Mouse (Mus musculus): ENCODE measurements around the gene Tmc5. TPM values are rescaled to one million over a fixed set of nuclear protein-coding genes. Genes with fewer than 3 reads are reported as not detected.

The Tmc5 gene
- polyA plus RNA-seq, 1 experiment from 2014 or later = 0.22 TPM

DNA sequence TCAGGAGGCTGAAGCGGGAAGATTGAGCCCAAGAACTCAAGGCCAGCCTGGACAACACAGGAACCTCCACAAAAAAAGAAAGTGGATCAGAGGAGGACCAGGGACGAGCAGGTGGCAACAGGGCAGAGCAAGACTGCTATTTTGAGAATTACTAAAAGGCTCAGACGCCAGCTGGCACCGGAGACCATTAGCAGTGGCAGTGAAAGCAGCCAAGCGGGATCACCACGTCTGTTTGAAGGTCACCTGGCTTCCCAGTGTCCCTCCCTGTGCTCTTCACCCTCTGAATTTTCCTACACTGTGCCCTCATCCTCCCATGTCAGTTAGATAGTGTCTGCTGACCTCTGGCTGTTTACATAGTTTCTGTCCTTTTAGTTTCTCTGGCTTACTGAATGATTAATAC is 11.2 kb upstream of the Tmc5 start:
- H3K27me3 ChIP-seq = no peaks in the 10 kb centered on the region
- 75% methylated on average over 6 of the region's 6 CpGs for WGBS
- no peak overlapping the region for H3K9ac ChIP-seq (replicated peaks)
- H3K27ac ChIP-seq = no peak overlapping the region
- no peak overlapping the region for H3K4me3 ChIP-seq (replicated peaks)
- no peak for ATAC-seq
- no peaks in the 10 kb centered on the region for H3K36me3 ChIP-seq
- H3K4me1 ChIP-seq (replicated peaks) = peaks cover 26% of the 10 kb centered on the region
- no peak overlapping the region for H3K4me2 ChIP-seq (replicated peaks)
- peaks cover 4% of the 10 kb centered on the region; the same call in 1 of the 2 replicates for H3K9me3 ChIP-seq

DNA sequence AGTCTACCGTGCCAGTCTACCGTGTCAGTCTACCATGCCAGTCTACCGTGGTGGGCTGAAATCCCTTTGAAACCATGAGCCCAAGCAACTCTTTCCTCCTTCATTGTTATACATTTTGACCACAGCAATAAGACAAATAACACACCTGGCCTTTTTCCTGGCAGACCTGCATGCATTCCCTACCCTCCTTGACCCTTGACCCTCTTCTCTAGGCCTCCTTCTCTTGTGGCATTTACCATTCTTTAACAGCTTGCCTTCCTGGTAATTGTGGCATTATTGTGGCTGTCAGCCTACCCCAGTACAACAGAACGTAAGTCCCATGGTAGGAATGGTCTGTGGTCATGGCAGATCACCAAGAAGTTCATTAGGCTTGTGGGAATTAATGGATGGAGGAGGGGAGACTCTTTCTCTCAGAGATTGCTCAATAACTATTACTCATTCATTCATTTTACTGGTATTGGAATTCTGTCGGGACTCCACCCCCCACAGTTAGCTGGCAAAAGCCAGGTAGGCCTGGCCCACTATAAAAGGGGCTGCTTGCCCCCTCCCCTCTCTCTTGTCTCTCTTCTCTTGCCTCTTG is 6.3 kb upstream of the Tmc5 start:
- Histone ChIP-seq H3K9me3 (peaks cover 4% of the 10 kb centered on the region; the same call in 1 of the 2 replicates), H3K4me3 (replicated peaks) (no peak overlapping the region), H3K27me3 (no peaks in the 10 kb centered on the region), H3K4me2 (replicated peaks) (no peak overlapping the region), H3K36me3 (no peaks in the 10 kb centered on the region), H3K9ac (replicated peaks) (no peak overlapping the region), H3K27ac (no peak overlapping the region), H3K4me1 (replicated peaks) (peaks cover 36% of the 10 kb centered on the region)
- WGBS = 90% methylated on average over 5 of the region's 5 CpGs
- ATAC-seq = no peak

DNA sequence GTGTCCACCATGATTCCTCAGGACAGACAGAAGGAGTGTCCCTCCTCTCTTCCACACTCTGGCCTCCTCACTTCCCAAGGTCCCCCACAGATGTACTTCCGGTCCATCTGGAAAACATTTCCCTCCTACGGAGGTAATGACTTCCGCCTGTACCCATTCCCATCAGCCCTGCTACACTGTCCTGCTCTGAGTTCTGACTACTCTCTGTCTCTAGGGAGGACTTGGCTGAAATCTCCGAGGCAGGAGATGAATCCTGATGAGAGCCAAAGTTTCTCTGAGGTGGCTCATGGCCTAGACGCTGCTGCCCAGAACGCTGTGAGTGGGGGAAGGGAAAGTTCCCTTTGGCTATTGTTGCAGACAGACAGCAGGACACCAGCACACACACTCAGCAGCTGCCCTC is 5.0 kb upstream of the Tmc5 start:
- peaks cover 40% of the 10 kb centered on the region for H3K4me1 ChIP-seq (replicated peaks)
- no peak overlapping the region for H3K9ac ChIP-seq (replicated peaks)
- H3K9me3 ChIP-seq = no peaks in the 10 kb centered on the region
- H3K4me2 ChIP-seq (replicated peaks) = no peak overlapping the region
- H3K36me3 ChIP-seq = no peaks in the 10 kb centered on the region
- ATAC-seq = no peak
- WGBS = 44% methylated on average over 6 of the region's 6 CpGs
- H3K27ac ChIP-seq = peak overlapping the region; percentile 86; the same call in 1 of the 2 replicates
- H3K4me3 ChIP-seq (replicated peaks) = no peak overlapping the region
- peaks cover 12% of the 10 kb centered on the region for H3K27me3 ChIP-seq

GRCm38 (mm10) chr7:118593567-118594407 is 3.3 kb upstream of the Tmc5 start:
- WGBS = under 1% methylated on average over 9 of the region's 9 CpGs
- no peak overlapping the region for H3K4me3 ChIP-seq (replicated peaks)
- H3K4me2 ChIP-seq (replicated peaks) = peak overlapping the region; percentile 44
- ATAC-seq = peak; percentile 91
- peaks cover 47% of the 10 kb centered on the region for H3K4me1 ChIP-seq (replicated peaks)
- H3K9me3 ChIP-seq = no peaks in the 10 kb centered on the region
- H3K36me3 ChIP-seq = no peaks in the 10 kb centered on the region
- no peak overlapping the region for H3K9ac ChIP-seq (replicated peaks)
- H3K27ac ChIP-seq = peak overlapping the region; percentile 86
- H3K27me3 ChIP-seq = peaks cover 21% of the 10 kb centered on the region

GRCm38 (mm10) chr7:118594611-118595010 is 2.5 kb upstream of the Tmc5 start:
- WGBS = 29% methylated on average over 10 of the region's 10 CpGs
- H3K4me2 ChIP-seq (replicated peaks) = peak overlapping the region; percentile 44
- H3K27ac ChIP-seq = peak overlapping the region; percentile 86
- H3K36me3 ChIP-seq = no peaks in the 10 kb centered on the region
- H3K4me1 ChIP-seq (replicated peaks) = peaks cover 47% of the 10 kb centered on the region
- no peak overlapping the region for H3K9ac ChIP-seq (replicated peaks)
- no peak overlapping the region for H3K4me3 ChIP-seq (replicated peaks)
- ATAC-seq = no peak
- H3K9me3 ChIP-seq = no peaks in the 10 kb centered on the region
- H3K27me3 ChIP-seq = peaks cover 21% of the 10 kb centered on the region

DNA sequence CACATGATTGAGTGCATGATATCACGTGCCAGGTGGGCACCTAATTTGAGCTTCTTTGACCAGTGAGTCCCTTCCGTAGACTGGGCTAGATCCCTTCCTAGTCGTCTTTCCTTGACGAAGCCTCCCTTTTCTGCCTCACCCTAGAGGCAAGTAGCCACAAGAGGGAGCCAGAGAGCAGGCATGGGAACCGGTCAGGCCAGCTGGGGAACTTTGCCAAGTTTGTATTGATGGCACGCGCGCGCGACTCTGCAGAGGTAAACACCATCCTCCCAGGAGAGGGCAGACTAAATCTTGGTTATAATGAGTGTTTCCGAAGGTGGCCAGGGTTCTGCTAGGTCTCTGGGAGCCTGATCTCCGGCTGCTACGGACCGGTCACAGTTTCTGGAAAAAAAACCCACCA is 1.9 kb upstream of the Tmc5 start:
- WGBS = 2% methylated on average over 14 of the region's 14 CpGs
- H3K9me3 ChIP-seq = no peaks in the 10 kb centered on the region
- peak; percentile 5 for ATAC-seq
- H3K36me3 ChIP-seq = no peaks in the 10 kb centered on the region
- no peak overlapping the region for H3K4me3 ChIP-seq (replicated peaks)
- H3K4me2 ChIP-seq (replicated peaks) = peak overlapping the region; percentile 44
- no peak overlapping the region for H3K27ac ChIP-seq
- H3K27me3 ChIP-seq = peaks cover 21% of the 10 kb centered on the region
- H3K9ac ChIP-seq (replicated peaks) = no peak overlapping the region
- peaks cover 47% of the 10 kb centered on the region for H3K4me1 ChIP-seq (replicated peaks)

DNA sequence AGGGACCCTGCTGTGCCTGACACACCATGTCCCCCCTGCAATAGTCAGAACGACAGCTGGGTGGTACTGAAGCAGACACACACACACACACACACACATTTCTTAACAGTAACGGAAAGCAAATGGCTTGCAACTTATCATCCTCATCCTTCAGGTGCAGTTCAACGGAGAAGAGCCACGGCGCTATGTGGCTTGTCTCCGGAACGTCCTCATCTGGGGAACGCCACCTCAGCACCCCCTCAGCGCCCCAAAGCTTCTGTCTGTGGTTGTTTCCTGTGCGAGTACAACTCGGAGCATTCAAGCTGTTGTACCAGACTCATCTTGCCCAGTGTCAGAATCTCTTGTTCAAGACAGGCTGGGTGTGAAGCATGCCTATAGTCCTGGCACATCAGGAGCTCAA is 826 bp upstream of the Tmc5 start:
- peaks cover 47% of the 10 kb centered on the region for H3K4me1 ChIP-seq (replicated peaks)
- H3K4me3 ChIP-seq (replicated peaks) = no peak overlapping the region
- H3K4me2 ChIP-seq (replicated peaks) = no peak overlapping the region

DNA sequence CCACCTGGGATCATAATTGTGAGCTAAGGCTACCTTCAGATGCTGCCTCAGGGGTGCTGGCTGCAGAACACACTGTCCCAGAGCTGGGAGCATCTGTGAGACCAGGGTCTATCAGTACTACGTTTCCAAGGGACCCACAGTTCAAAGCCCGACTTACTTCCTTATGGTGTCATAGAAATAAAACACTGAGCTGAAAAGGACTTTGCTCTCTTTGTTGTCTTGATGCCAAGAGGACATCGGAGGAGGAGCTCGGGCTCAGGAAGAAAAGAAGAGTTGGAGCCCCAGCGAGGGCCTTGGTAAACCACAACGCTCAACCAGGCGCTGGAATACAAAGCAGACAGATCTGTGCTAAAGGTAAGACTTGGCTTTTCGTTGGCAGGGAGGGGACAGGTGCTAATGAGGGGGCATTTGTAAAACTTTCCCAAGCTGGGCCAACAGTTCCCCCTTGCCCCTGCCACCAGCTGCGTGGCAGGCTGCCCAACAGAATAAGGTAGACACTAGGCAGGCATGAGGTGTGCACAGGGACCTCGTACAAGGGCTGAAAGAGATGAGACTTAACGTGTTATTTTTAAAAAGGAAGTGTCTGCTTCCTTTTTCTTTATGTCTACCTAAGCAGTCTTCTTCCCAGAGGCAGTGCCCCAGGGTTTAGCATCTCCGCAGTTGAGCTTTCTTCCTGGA is 3.0 kb downstream of the Tmc5 start:
- 68% methylated on average over 12 of the region's 12 CpGs for WGBS

More for the DNA sequence above, 826 bp upstream of the Tmc5 start:
- Histone ChIP-seq H3K9me3 (no peaks in the 10 kb centered on the region), H3K9ac (replicated peaks) (no peak overlapping the region), H3K27me3 (peaks cover 21% of the 10 kb centered on the region), H3K27ac (no peak overlapping the region), H3K36me3 (no peaks in the 10 kb centered on the region)
- 76% methylated on average over 11 of the region's 11 CpGs for WGBS
- ATAC-seq = no peak

DNA sequence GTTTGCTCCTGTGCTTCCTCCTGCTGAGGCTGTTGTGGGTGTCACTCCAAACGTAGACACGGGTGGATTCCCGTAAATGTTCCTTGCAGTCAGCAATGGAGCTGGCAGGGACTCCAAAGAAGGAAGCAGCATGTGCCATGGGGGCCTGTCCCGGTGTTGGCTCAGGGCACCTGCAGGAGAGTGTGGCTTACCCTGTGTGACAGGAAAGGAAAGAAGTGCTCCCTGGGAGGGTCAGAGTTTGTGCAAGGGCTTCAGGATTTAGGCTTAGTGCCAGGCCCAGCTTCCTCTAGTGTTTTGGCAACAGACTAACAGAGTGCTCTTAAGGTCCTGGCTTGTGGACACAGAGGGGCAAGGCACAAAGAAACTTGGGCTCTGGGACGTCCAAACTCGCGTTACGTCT is 7.7 kb downstream of the Tmc5 start:
- no peaks in the 10 kb centered on the region for H3K36me3 ChIP-seq
- H3K4me1 ChIP-seq (replicated peaks) = no peaks in the 10 kb centered on the region
- H3K27ac ChIP-seq = no peak overlapping the region
- H3K4me2 ChIP-seq (replicated peaks) = no peak overlapping the region
- H3K9ac ChIP-seq (replicated peaks) = no peak overlapping the region
- 89% methylated on average over 8 of the region's 8 CpGs for WGBS
- H3K27me3 ChIP-seq = no peaks in the 10 kb centered on the region
- peaks cover 6% of the 10 kb centered on the region; the same call in 1 of the 2 replicates for H3K9me3 ChIP-seq
- no peak overlapping the region for H3K4me3 ChIP-seq (replicated peaks)
- ATAC-seq = no peak

More for the DNA sequence above, 3.0 kb downstream of the Tmc5 start:
- no peak for ATAC-seq
- no peak overlapping the region for H3K9ac ChIP-seq (replicated peaks)
- H3K4me1 ChIP-seq (replicated peaks) = peaks cover 12% of the 10 kb centered on the region
- no peak overlapping the region for H3K4me3 ChIP-seq (replicated peaks)
- peaks cover 21% of the 10 kb centered on the region for H3K27me3 ChIP-seq
- no peak overlapping the region for H3K27ac ChIP-seq
- no peak overlapping the region for H3K4me2 ChIP-seq (replicated peaks)
- H3K36me3 ChIP-seq = no peaks in the 10 kb centered on the region
- H3K9me3 ChIP-seq = no peaks in the 10 kb centered on the region

- H3K27me3 ChIP-seq = 0 out of 2 replicates have a peak, but pooled peaks cover 3% of the 10 kb centered on the region
- no peak overlapping the region for H3K4me3 ChIP-seq (replicated peaks)
- H3K36me3 ChIP-seq = no peaks in the 10 kb centered on the region
- no peak overlapping the region for H3K9ac ChIP-seq (replicated peaks)
- H3K4me2 ChIP-seq (replicated peaks) = no peak overlapping the region
- WGBS = 91% methylated on average over 7 of the region's 7 CpGs
- no peak overlapping the region for H3K27ac ChIP-seq
- ATAC-seq = no peak
- H3K4me1 ChIP-seq (replicated peaks) = 0 out of 2 replicates have a peak, but pooled peaks cover 5% of the 10 kb centered on the region
- H3K9me3 ChIP-seq = peaks cover 6% of the 10 kb centered on the region; the same call in 1 of the 2 replicates
Measured at GRCm38 (mm10) chr7:118609815-118610214, 12.7 kb downstream of the Tmc5 start.

DNA sequence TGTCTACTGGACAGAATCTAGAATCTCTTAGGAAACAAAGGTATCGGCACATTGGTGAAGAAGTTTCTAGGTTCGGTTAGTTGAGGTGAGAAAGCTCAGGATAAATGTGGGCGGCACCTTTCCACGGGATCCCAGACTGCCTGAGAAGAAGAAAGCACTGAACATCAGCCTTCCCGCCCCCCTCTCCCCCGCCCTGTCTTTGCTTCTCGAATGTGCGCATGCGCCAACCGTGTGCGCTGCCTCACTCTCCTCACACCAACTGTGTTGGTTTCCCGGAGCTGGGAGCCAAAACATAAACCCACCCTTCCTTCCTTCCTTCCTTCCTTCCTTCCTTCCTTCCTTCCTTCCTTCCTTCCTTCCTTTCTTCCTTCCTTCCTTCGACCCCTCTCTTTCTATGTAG is 13.6 kb downstream of the Tmc5 start:
- H3K4me1 ChIP-seq (replicated peaks) = 0 out of 2 replicates have a peak, but pooled peaks cover 5% of the 10 kb centered on the region
- WGBS = 93% methylated on average over 13 of the region's 13 CpGs
- H3K36me3 ChIP-seq = no peaks in the 10 kb centered on the region
- no peak overlapping the region for H3K9ac ChIP-seq (replicated peaks)
- peaks cover 6% of the 10 kb centered on the region; the same call in 1 of the 2 replicates for H3K9me3 ChIP-seq
- H3K27ac ChIP-seq = no peak overlapping the region
- 0 out of 2 replicates have a peak, but pooled peaks cover 3% of the 10 kb centered on the region for H3K27me3 ChIP-seq
- no peak overlapping the region for H3K4me3 ChIP-seq (replicated peaks)
- H3K4me2 ChIP-seq (replicated peaks) = no peak overlapping the region
- no peak for ATAC-seq

Measured in midbrain, embryonic 13.5 days (tissue).